Mouse (Mus musculus): Measurements from ENCODE around the gene Ksr1.

Gene Ksr1

GRCm38 (mm10) chr11:79052769-79053168 lies 93.4 kb downstream of the Ksr1 start:
- in situ Hi-C loops (cut with MboI; ENCODE audit: unreplicated experiment in 2 of 2), result no loop called here

DNA sequence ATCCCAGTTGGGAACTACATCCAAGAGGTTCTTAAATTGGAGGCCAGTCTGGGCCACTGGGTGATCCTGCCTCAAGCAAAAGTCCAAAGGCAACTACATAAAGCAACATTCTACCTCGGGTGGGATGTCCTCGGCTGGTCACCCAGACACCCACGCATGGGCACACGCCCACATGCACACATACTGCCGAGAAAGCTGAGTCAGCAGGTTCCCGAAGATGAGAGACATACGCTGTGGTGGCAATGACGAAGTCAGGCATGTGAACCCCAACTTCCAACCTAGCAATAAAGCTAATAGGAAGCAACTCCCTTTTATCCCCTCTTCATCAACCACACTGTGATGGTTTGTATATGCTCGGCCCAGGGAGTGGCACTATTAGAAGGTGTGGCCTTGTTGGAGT lies 94.7 kb downstream of the Ksr1 start:
- in situ Hi-C loops (cut with MboI; ENCODE audit: unreplicated experiment in 2 of 2), result no loop called here

DNA sequence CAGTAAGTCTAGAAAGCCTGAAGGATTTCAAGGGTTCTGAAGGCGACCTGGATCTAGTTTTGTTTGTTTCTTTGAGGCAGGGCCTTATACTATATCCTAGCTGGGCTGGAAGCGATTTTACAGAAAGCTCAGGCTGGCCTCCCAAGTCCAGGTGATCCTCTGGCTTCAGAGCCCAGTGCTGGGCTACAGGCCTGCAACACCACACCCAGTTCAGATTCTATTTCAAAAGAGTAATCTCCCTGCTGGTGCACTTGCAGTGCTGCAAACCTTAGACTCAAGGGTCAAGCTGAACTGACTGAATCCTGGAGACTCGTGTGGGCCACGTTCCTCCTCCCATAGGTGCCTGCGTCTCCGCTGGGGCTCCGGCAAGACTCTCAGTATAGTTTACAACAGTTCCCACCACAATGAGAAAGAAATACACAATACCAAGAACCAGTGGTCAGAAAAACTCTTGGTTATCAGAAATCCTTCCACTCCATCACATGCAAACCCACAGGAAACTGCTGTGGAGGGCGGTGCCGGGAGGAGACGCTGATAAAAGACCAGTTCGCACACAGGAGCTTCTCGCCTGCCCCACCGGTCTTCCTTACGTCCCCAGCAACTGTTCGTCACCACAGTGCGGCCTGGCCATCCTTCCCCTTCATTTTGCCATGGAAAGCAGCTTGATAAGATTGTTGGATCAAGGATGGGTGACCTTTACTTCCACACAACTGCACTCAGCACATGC lies 95.3 kb downstream of the Ksr1 start:
- in situ Hi-C loops (cut with MboI; ENCODE audit: unreplicated experiment in 2 of 2), result no loop called here

DNA sequence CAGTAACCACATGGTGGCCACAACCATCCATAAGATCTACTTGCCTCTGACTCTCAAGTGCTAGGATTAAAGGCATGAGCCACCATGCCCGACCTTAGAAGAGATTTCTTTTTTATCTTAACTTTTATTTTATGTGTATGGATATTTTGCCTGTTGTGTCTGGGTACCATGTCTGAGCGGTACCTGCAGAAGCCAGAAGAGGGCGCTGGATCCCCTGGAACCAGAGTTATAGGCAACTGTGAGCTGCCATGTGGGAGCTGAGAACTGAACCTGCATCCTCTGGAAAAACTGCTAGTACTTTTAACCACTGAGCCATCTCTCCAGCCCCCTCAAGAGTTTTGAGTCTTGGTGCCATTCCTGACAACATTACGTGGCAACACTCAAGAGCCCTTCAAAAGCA lies 97.3 kb downstream of the Ksr1 start:
- in situ Hi-C loops (cut with MboI; ENCODE audit: unreplicated experiment in 2 of 2), result loop anchor here in 1 of 2 experiments (25.0 kb wide), 1 partner anchor 638 kb away; no protein-coding TSS in a partner anchor

GRCm38 (mm10) chr11:79047180-79047727 lies 99.0 kb downstream of the Ksr1 start:
- in situ Hi-C loops (cut with MboI; ENCODE audit: unreplicated experiment in 2 of 2), result loop anchor here in 1 of 2 experiments (25.0 kb wide), 1 partner anchor 640 kb away; no protein-coding TSS in a partner anchor

- in situ Hi-C loops (cut with MboI; ENCODE audit: unreplicated experiment in 2 of 2), result loop anchor here in 1 of 2 experiments (25.0 kb wide), 1 partner anchor 641 kb away; no protein-coding TSS in a partner anchor
These were observed 99.5 kb downstream of the Ksr1 start for GRCm38 (mm10) chr11:79046561-79047155.

GRCm38 (mm10) chr11:79045231-79045630 lies 101.0 kb downstream of the Ksr1 start:
- in situ Hi-C loops (cut with MboI; ENCODE audit: unreplicated experiment in 2 of 2), result loop anchor here in 1 of 2 experiments (25.0 kb wide), 1 partner anchor 642 kb away; no protein-coding TSS in a partner anchor

DNA sequence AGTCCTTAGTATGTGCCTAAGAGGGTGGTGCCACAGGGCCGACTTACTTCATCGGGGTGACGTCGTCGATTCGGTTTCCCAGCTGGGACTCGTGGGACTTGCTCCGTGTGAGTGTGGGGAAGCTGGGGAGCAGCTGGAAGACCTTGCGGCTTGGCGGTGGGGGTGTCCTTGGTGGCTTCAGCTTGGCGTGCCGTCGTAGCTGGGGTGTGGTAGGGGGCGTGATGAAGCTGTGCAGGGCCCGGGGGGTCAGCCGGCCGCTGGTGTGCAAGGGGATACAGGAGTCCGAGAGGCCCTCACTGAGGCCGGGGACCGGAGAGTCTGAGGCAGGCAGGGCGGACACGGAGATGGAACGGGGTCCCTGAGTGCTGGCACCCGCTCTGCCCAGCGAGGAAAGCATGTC lies 101.4 kb downstream of the Ksr1 start:
- in situ Hi-C loops (cut with MboI; ENCODE audit: unreplicated experiment in 2 of 2), result loop anchor here in 1 of 2 experiments (25.0 kb wide), 1 partner anchor 643 kb away; no protein-coding TSS in a partner anchor

DNA sequence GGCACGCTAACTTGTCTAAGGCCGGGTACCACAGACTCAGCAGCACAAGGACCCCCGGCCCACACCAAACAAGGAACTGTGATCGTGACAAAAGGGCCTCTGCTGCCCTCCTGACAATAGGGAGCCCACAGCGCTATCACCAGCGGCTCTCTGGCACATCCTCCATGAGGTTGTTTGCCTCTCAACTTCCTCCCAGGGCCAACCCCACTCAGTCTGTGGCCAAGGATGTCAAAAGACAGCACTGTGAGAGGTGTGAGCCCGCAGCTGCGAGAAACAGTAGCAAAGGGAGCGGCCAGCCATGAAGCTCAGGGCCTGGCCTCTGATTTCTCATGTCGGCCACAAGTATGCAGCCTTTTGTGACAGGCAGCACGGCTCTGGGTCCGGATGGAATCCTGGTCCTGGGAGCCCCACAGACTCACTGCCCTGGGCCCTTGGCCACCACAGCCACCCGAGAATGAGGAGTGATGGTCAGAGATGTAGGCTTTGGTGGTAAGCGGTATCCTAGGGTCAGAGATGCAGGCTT lies 104.2 kb downstream of the Ksr1 start:
- in situ Hi-C loops (cut with MboI; ENCODE audit: unreplicated experiment in 2 of 2), result loop anchor here in 1 of 2 experiments (25.0 kb wide), 1 partner anchor 645 kb away; no protein-coding TSS in a partner anchor

DNA sequence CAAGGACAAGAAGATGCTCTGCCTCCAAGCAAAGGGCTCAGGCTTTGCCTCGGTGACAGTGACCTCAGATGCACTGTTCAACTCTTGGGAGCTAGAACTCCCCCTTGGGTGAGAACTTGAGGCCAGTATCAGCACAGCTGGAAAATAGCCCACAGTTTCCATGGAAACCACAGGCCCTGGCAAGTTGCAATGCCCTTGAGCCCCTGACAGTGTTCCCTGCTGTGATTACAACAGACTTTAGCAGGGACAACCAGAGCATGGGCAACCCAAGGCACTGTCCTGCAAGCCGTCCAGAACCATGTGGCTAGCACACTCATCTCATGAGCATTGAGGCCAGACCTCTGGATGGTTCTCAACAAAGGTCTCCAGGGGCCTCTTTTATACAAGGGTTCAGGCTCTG lies 106.7 kb downstream of the Ksr1 start:
- in situ Hi-C loops (cut with MboI; ENCODE audit: unreplicated experiment in 2 of 2), result loop anchor here (10.0 to 25.0 kb wide), 2 partner anchors 355 to 648 kb away; no protein-coding TSS in a partner anchor

GRCm38 (mm10) chr11:79037555-79037954 lies 108.7 kb downstream of the Ksr1 start:
- in situ Hi-C loops (cut with MboI; ENCODE audit: unreplicated experiment in 2 of 2), result loop anchor here (10.0 to 25.0 kb wide), 2 partner anchors 357 to 650 kb away; no protein-coding TSS in a partner anchor

GRCm38 (mm10) chr11:79036324-79036723 lies 109.9 kb downstream of the Ksr1 start:
- in situ Hi-C loops (cut with MboI; ENCODE audit: unreplicated experiment in 2 of 2), result loop anchor here (10.0 to 25.0 kb wide), 2 partner anchors 358 to 651 kb away; no protein-coding TSS in a partner anchor

GRCm38 (mm10) chr11:79033636-79034035 lies 112.6 kb downstream of the Ksr1 start:
- in situ Hi-C loops (cut with MboI; ENCODE audit: unreplicated experiment in 2 of 2), result loop anchor here (5.0 to 25.0 kb wide), 7 partner anchors 179 to 654 kb away; partner anchors contain the start of gene Gm9964 (in 2 of the 2)

DNA sequence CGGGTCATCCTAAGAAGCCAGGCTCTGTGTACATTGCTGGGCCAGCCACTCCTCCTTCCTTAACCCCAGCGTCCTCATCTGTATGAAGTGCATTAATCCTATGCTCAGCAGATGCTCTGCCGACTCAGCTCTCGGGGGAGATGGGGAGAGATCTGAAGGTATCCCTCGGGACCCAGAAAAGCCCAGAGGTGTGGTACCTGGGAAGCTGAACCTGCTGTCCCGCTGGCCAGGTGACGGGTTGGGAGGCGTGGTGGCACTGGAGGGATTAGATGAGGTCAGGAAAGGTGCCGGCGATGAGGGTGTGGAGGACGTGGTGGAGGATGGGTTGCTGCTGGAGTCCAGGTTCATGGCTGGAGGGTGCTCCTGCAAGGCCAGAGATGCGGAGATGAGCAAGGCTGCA lies 113.2 kb downstream of the Ksr1 start:
- in situ Hi-C loops (cut with MboI; ENCODE audit: unreplicated experiment in 2 of 2), result loop anchor here (5.0 to 25.0 kb wide), 7 partner anchors 179 to 654 kb away; partner anchors contain the start of gene Gm9964 (in 2 of the 2)

DNA sequence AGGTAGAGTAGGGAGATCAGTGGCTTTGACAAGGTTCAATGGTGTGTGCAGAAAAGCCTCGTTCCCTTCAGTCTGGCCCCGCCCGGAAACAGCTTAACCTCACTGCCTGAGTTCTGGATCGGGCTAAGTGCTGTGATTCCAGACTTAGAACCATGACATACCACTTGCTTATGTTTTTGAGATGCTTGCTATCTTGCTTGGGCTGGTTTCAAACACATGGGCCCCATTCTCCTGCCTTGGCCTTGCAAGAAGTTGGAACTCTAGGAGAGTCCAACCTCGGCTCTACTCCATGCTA lies 114.8 kb downstream of the Ksr1 start:
- in situ Hi-C loops (cut with MboI; ENCODE audit: unreplicated experiment in 2 of 2), result loop anchor here (5.0 to 25.0 kb wide), 7 partner anchors 181 to 656 kb away; partner anchors contain the start of gene Gm9964 (in 2 of the 2)

GRCm38 (mm10) chr11:79030570-79031451 lies 115.4 kb downstream of the Ksr1 start:
- in situ Hi-C loops (cut with MboI; ENCODE audit: unreplicated experiment in 2 of 2), result loop anchor here (5.0 to 25.0 kb wide), 7 partner anchors 181 to 656 kb away; partner anchors contain the start of gene Gm9964 (in 2 of the 2)

- in situ Hi-C loops (cut with MboI; ENCODE audit: unreplicated experiment in 2 of 2), result loop anchor here (5.0 to 25.0 kb wide), 5 partner anchors 41 to 1689 kb away; partner anchors contain the start of genes Atad5 (in 1 of the 2), Crlf3 (in 1 of the 2) and Lgals9 (in 1 of the 2)
These were observed 122.5 kb downstream of the Ksr1 start for GRCm38 (mm10) chr11:79023751-79024150.

GRCm38 (mm10) chr11:79023342-79023741 lies 122.9 kb downstream of the Ksr1 start:
- in situ Hi-C loops (cut with MboI; ENCODE audit: unreplicated experiment in 2 of 2), result loop anchor here (5.0 to 25.0 kb wide), 5 partner anchors 41 to 1689 kb away; partner anchors contain the start of genes Atad5 (in 1 of the 2), Crlf3 (in 1 of the 2) and Lgals9 (in 1 of the 2)

DNA sequence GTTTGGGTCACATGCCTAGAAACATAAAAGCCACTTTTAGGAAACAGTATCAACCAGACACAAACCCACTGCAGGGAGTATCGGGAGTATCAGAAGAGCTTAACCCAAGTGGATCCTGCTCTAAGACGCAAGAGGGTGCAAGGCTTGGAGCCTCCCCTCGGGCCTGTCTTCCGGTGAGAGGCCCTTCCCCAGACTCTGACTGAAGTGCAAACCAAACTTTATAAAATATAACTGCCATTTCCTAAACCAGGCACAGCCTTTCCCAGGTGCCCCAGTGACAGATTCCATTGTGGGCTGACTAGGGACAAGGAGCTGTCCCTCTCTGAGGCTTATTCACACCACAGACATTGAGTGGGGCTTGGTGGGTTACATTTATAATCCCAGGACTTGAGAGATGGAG lies 123.4 kb downstream of the Ksr1 start:
- in situ Hi-C loops (cut with MboI; ENCODE audit: unreplicated experiment in 2 of 2), result loop anchor here (5.0 to 25.0 kb wide), 5 partner anchors 41 to 1689 kb away; partner anchors contain the start of genes Atad5 (in 1 of the 2), Crlf3 (in 1 of the 2) and Lgals9 (in 1 of the 2)
